In genomic region chr9:32933237-32934071, GRCm38 (mm10) we compare ENCODE assay signal across 10 mouse cellular contexts.
A peak's percentile ranks its signal among the peaks of the same experiment; 100 is the strongest.
DNase-seq lines count a peak whose midpoint lies in the region; ATAC-seq lines count a peak whose summit lies in the region.
"Had no signal": no experiment of that assay in that cellular context is flagged by ENCODE, and none has a peak within 500 bp of the region (broad histone marks: within the 10 kb centered on the region; RNA-seq: fewer than 3 reads in every experiment).

No protein-coding gene starts in this region.

- H3K4me1 ChIP-seq in brown adipose tissue, adult 24 weeks (ENCODE audit: control insufficient read depth, insufficient read depth, insufficient read length, low read length) = peaks cover 38% of the 10 kb centered on the region
- H3K4me1 ChIP-seq: neural tube, embryonic 13.5 days had no signal

- intact Hi-C loops in gastrocnemius, postnatal 36 days (cut with DNase I) = no loop called here
- intact Hi-C loops in heart, postnatal 36 days (cut with DNase I) = loop anchor here (1.0 to 10.0 kb wide), 4 partner anchors 27 to 259 kb away; no protein-coding TSS in a partner anchor

- ATAC-seq in frontal cortex, adult (ENCODE audit: low TSS enrichment) = no peak

- peak; percentile 36 for DNase-seq in gastrocnemius, adult 18-20 months (ENCODE audit: low spot score)
- DNase-seq in gastrocnemius, postnatal 36 days = no peak
- DNase-seq in heart, postnatal 36 days = peak; percentile 47 to 54
- DNase-seq in lung, postnatal 10 days = peak; percentile 69
- DNase-seq in adipocyte (ENCODE audit: low spot score) = no peak
- no peak for DNase-seq in right cerebral cortex, postnatal 14 days

- H3K4me3 ChIP-seq in brown adipose tissue, adult 24 weeks (ENCODE audit: insufficient read depth, low read depth, low read length) = no peak overlapping the region
- H3K4me3 ChIP-seq: left cerebral cortex, adult 2 months; neural tube, embryonic 13.5 days had no signal

- peak overlapping the region; percentile 93 for H3K27ac ChIP-seq in brown adipose tissue, adult 24 weeks (replicated peaks; ENCODE audit: low read depth, low read length)
- H3K27ac ChIP-seq: left cerebral cortex, adult 2 months; neural tube, embryonic 13.5 days had no signal

Comparison
In these comparisons a context has a peak if more than half of its experiments do, and no peak if none do; other contexts are left out.
1. DNase-seq: peak in gastrocnemius, adult 18-20 months (single experiment), heart, postnatal 36 days (2 of 2) and lung, postnatal 10 days (single experiment); none in gastrocnemius, postnatal 36 days (0 of 2), adipocyte (single experiment) and right cerebral cortex, postnatal 14 days (single experiment).